Mouse (Mus musculus) lung, adult 2 months (tissue): ENCODE data around the gene Arl4d.

Experiments used
- CTCF ChIP-seq: fragments of 200-500 bp; IDR thresholded peaks from 2 replicates; pipeline ENCODE4 v1.5.1; 2011; ENCODE audit warnings: mild to moderate bottlenecking, low read length, control low read depth; ENCODE audit not compliant: insufficient read depth
- POLR2A ChIP-seq: fragments of 200-500 bp; IDR thresholded peaks from 2 replicates; pipeline ENCODE4 v1.6.1; 2011; ENCODE audit warnings: low read depth, mild to moderate bottlenecking, control low read depth, low read length, borderline replicate concordance; ENCODE audit errors: extremely low read depth

DNA sequence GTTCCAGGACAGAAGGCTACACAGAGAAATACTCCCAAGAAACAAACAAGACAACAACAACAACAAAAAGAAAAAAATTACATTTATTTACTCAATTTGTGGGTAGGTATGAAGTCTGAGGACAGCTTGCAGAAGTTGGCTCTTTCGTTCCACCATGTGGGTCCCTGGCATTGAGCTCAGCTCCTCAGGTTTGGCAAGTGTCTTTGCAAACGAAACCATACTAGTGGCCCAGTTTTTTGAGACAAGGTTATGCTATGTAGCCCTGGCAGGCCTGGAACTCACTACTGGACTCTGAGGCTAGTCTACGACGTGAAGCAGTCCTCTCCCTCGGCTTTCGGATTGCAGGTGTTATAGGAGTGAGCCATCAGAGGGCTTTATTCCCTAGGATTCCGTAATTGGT, 34.6 kb downstream of the Arl4d start:
- TF ChIP-seq CTCF (no peak), POLR2A (no peak)
